Mouse (Mus musculus) CH12.LX (cell line): ENCODE measurements around the gene Tm6sf2.

Experiments used
- CTCF ChIP-seq, 2 experiments: IDR thresholded peaks in 1 of 2; conservative IDR thresholded peaks in 1 of 2; 2 replicates each; pipeline ENCODE4 v1.5.1; 2011 to 2012; ENCODE audit warnings: low read depth in 2 of 2, low read length in 2 of 2, improper control_type of control experiment in 1 of 2, inconsistent platforms in 1 of 2, mild to moderate bottlenecking in 1 of 2, moderate library complexity in 1 of 2
- ELF1 ChIP-seq: IDR thresholded peaks from 2 replicates; pipeline ENCODE4 v1.6.1; 2014; ENCODE audit warnings: low read depth, mild to moderate bottlenecking, inconsistent platforms, low read length, improper control_type of control experiment
- POLR2A ChIP-seq: IDR thresholded peaks from 2 replicates; pipeline ENCODE4 v1.6.1; 2011; ENCODE audit warnings: low read depth, mild to moderate bottlenecking, improper control_type of control experiment, low read length
- USF1 ChIP-seq: IDR thresholded peaks from 2 replicates; pipeline ENCODE4 v1.6.1; 2014; ENCODE audit warnings: low read depth, mild to moderate bottlenecking, inconsistent platforms, low read length, improper control_type of control experiment
- USF2 ChIP-seq: conservative IDR thresholded peaks from 2 replicates; pipeline ENCODE4 v1.6.1; 2011; ENCODE audit warnings: low read depth, low read length, improper control_type of control experiment

- TF ChIP-seq USF2 (no peak), CTCF (conservative IDR thresholded peaks at IDR 0.05 in 1 of 2, IDR thresholded peaks at IDR 0.05 in 1 of 2; ENCODE audit: low read depth in 2 of 2, low read length in 2 of 2) (no peak; a peak in 1 of 4 replicates), ELF1 (no peak), POLR2A (no peak), USF1 (no peak)
Observed at GRCm38 (mm10) chr8:70104922-70105321, 32.2 kb downstream of the Tm6sf2 start.
